9 mouse cellular contexts compared by ENCODE assay signal in genomic region chr17:6661093-6661816, GRCm38 (mm10). TPM values are rescaled to one million over a fixed set of nuclear protein-coding genes. Genes with fewer than 3 reads are reported as not detected.
DNase-seq lines count a peak whose midpoint lies in the region; ATAC-seq lines count a peak whose summit lies in the region.
"Not testable (repeated sequence)": the region's sequence is repeated elsewhere in the genome, so short reads cannot be mapped to it uniquely, and the experiment has no call there.
"Had no signal": no experiment of that assay in that cellular context is flagged by ENCODE, and none has a peak within 500 bp of the region (broad histone marks: within the 10 kb centered on the region; RNA-seq: fewer than 3 reads in every experiment).

No protein-coding gene starts in this region.

- not testable (repeated sequence) for H3K36me3 ChIP-seq in embryonic facial prominence, embryonic 14.5 days (ENCODE audit: control insufficient read depth, insufficient read depth, low read length); hindbrain, embryonic 12.5 days; limb, embryonic 13.5 days; stomach, embryonic 14.5 days (ENCODE audit: control insufficient read depth, insufficient read depth, low read length)

- not testable (repeated sequence) for H3K4me1 ChIP-seq in embryonic facial prominence, embryonic 14.5 days (ENCODE audit: control insufficient read depth, insufficient read depth, low read length); hindbrain, embryonic 12.5 days; limb, embryonic 13.5 days; stomach, embryonic 14.5 days (ENCODE audit: control insufficient read depth, insufficient read depth, low read length)

- DNase-seq in T-cell, adult 2 months (ENCODE audit: low spot score): peak; percentile 29
- DNase-seq in embryonic facial prominence, embryonic 14.5 days (ENCODE audit: low spot score): peak; percentile 71
- peak; percentile 64 to 69 for DNase-seq in heart, adult 9 months (ENCODE audit: low spot score in 2 of 2)
- DNase-seq in lung, postnatal 36 days: peak; percentile 44
- peak; percentile 73 for DNase-seq in urinary bladder, postnatal 14 days (ENCODE audit: low spot score)

- peak; percentile 80 for ATAC-seq in embryonic facial prominence, embryonic 14.5 days (ENCODE audit: low read depth)
- 0 out of 2 replicates have a peak, but pooled peaks have one; percentile 16 for ATAC-seq in hindbrain, embryonic 12.5 days (ENCODE audit: low FRiP score)
- ATAC-seq in limb, embryonic 13.5 days (ENCODE audit: low FRiP score, low read depth): peak; percentile 46; the same call in 1 of the 2 replicates
- ATAC-seq in stomach, embryonic 14.5 days (ENCODE audit: insufficient number of reproducible peaks, insufficient read depth, low FRiP score, low read depth): peak; percentile 78; the same call in 1 of the 2 replicates

- H3K4me2 ChIP-seq in embryonic facial prominence, embryonic 14.5 days (ENCODE audit: low read depth, low read length); hindbrain, embryonic 12.5 days (replicated peaks); limb, embryonic 13.5 days (replicated peaks); stomach, embryonic 14.5 days (replicated peaks; ENCODE audit: low read depth, low read length): not testable (repeated sequence)

- not testable (repeated sequence) for H3K9me3 ChIP-seq in embryonic facial prominence, embryonic 14.5 days (ENCODE audit: control insufficient read depth, low read length); hindbrain, embryonic 12.5 days (replicated peaks); limb, embryonic 13.5 days; stomach, embryonic 14.5 days (ENCODE audit: control insufficient read depth, low read depth, low read length)

- H3K27ac ChIP-seq in embryonic facial prominence, embryonic 14.5 days (replicated peaks; ENCODE audit: low read depth, low read length); hindbrain, embryonic 12.5 days; limb, embryonic 13.5 days; stomach, embryonic 14.5 days (ENCODE audit: low read length): not testable (repeated sequence)

- not testable (repeated sequence) for H3K9ac ChIP-seq in embryonic facial prominence, embryonic 14.5 days (ENCODE audit: low read depth, low read length); hindbrain, embryonic 12.5 days; limb, embryonic 13.5 days; stomach, embryonic 14.5 days (replicated peaks; ENCODE audit: low read depth, low read length)

- WGBS in embryonic facial prominence, embryonic 14.5 days: 34% methylated on average over 5 of the region's 11 CpGs
- 37% methylated on average over 9 of the region's 11 CpGs for WGBS in hindbrain, embryonic 12.5 days
- 38% methylated on average over 10 of the region's 11 CpGs for WGBS in limb, embryonic 13.5 days
- WGBS in stomach, embryonic 14.5 days: 16% methylated on average over 7 of the region's 11 CpGs

- H3K4me3 ChIP-seq in embryonic facial prominence, embryonic 14.5 days (ENCODE audit: low read depth, low read length); hindbrain, embryonic 12.5 days; limb, embryonic 13.5 days; stomach, embryonic 14.5 days (ENCODE audit: low read depth, low read length): not testable (repeated sequence)

- not testable (repeated sequence) for H3K27me3 ChIP-seq in embryonic facial prominence, embryonic 14.5 days (replicated peaks; ENCODE audit: control insufficient read depth, insufficient read depth, low read length); hindbrain, embryonic 12.5 days; limb, embryonic 13.5 days; stomach, embryonic 14.5 days (ENCODE audit: control insufficient read depth, insufficient read depth, low read length)

RNA-seq across cellular contexts. Expression of gene Sytl3, which starts 2.4 kb away (rescaled TPM):
- polyA plus RNA-seq in embryonic facial prominence, embryonic 14.5 days (2014; fragmentation: Nextera tagmentation; extraction: Ambion mirVana): 0.43 and 0.70 TPM in 2 replicates
- 0.46 TPM in 1 of 2 replicates, not detected in the other for polyA plus RNA-seq in hindbrain, embryonic 12.5 days (2016; fragmentation: Nextera tagmentation; extraction: Ambion mirVana)
- not detected in 2 replicates for polyA plus RNA-seq in limb, embryonic 13.5 days (2015; fragmentation: Nextera tagmentation; extraction: Ambion mirVana)
- 0.55 and 0.90 TPM in 2 replicates for polyA plus RNA-seq in stomach, embryonic 14.5 days (2014; fragmentation: Nextera tagmentation; extraction: Ambion mirVana)
- polyA plus RNA-seq: liver, adult 2 months had no signal

RNA-seq across cellular contexts. Expression of gene Dynlt1f, which starts 5.6 kb away (rescaled TPM):
- polyA plus RNA-seq in embryonic facial prominence, embryonic 14.5 days (2014; fragmentation: Nextera tagmentation; extraction: Ambion mirVana): 254 and 264 TPM in 2 replicates
- 272 and 308 TPM in 2 replicates for polyA plus RNA-seq in hindbrain, embryonic 12.5 days (2016; fragmentation: Nextera tagmentation; extraction: Ambion mirVana)
- 255 and 264 TPM in 2 replicates for polyA plus RNA-seq in limb, embryonic 13.5 days (2015; fragmentation: Nextera tagmentation; extraction: Ambion mirVana)
- polyA plus RNA-seq in stomach, embryonic 14.5 days (2014; fragmentation: Nextera tagmentation; extraction: Ambion mirVana): 302 and 326 TPM in 2 replicates

RNA-seq across cellular contexts. Expression of gene Dynlt1c, which starts 59.8 kb away (rescaled TPM):
- 24.1 and 25.6 TPM in 2 replicates for polyA plus RNA-seq in embryonic facial prominence, embryonic 14.5 days (2014; fragmentation: Nextera tagmentation; extraction: Ambion mirVana)
- polyA plus RNA-seq in hindbrain, embryonic 12.5 days (2016; fragmentation: Nextera tagmentation; extraction: Ambion mirVana): 56.8 and 70.8 TPM in 2 replicates
- 58.3 and 62.3 TPM in 2 replicates for polyA plus RNA-seq in limb, embryonic 13.5 days (2015; fragmentation: Nextera tagmentation; extraction: Ambion mirVana)
- polyA plus RNA-seq in stomach, embryonic 14.5 days (2014; fragmentation: Nextera tagmentation; extraction: Ambion mirVana): 47.0 and 47.5 TPM in 2 replicates

Comparison
In these comparisons a context has a peak if more than half of its experiments do, and no peak if none do; other contexts are left out.
1. ATAC-seq: peak in every context shown above with its lines; median percentile 80 in embryonic facial prominence, embryonic 14.5 days; 78 in stomach, embryonic 14.5 days; 46 in limb, embryonic 13.5 days; 16 in hindbrain, embryonic 12.5 days.